Mouse (Mus musculus) layer of hippocampus, adult 11-12 months (tissue): ENCODE data around the gene Rnf150.

Experiments used
- DNase-seq: peaks from one replicate; pipeline ENCODE4 v3.0.0; 2022; ENCODE audit warnings: low spot score

The Rnf150 gene

GRCm38 (mm10) chr8:82943223-82944006 is 80.3 kb downstream of the Rnf150 start:
- no peak for DNase-seq

DNA sequence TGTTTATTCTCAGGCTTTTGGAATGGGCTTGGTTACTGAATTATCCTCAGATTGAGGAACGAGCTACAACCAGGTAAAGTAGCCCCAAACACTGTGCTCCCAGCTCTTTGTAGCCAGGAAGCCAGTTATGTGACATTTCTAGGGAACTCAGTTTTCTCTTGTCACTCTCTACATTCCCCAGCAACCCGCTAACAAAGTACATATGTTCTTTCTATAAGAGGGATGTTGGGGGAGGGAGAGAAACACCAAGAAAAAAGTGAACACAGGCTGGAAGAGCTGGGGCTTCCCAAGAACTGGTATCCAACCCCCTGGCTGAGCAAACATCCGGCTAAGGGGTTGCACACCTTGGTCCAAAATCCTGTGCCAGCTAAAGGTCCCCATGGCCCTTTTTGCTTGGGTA is 82.7 kb downstream of the Rnf150 start:
- DNase-seq = no peak

DNA sequence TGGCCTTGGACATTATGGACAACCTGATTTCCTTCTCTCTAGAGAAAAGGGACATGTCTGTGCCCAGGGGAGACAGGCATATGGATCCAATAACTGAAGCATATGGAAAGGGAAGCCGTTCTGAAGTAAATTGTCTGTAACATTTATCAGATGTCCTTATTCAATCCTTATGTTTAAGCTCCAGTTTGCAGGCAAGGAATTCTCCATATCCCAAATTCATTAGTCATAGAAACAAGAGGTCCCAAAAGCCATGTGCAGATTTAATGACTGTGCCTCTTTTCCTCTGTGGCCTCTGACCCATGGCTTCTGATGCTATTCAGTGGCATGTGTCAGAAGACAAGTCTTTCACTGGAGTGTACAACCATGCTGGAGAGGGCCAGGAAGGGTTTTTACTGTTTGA is 83.5 kb downstream of the Rnf150 start:
- no peak for DNase-seq

- DNase-seq = no peak
Measured at GRCm38 (mm10) chr8:82955162-82955754, 92.1 kb downstream of the Rnf150 start.

GRCm38 (mm10) chr8:82959491-82959890 is 96.3 kb downstream of the Rnf150 start:
- no peak for DNase-seq

GRCm38 (mm10) chr8:82959980-82960610 is 96.9 kb downstream of the Rnf150 start:
- no peak for DNase-seq

- DNase-seq = no peak
Measured at GRCm38 (mm10) chr8:82964537-82964936, 101.4 kb downstream of the Rnf150 start.

DNA sequence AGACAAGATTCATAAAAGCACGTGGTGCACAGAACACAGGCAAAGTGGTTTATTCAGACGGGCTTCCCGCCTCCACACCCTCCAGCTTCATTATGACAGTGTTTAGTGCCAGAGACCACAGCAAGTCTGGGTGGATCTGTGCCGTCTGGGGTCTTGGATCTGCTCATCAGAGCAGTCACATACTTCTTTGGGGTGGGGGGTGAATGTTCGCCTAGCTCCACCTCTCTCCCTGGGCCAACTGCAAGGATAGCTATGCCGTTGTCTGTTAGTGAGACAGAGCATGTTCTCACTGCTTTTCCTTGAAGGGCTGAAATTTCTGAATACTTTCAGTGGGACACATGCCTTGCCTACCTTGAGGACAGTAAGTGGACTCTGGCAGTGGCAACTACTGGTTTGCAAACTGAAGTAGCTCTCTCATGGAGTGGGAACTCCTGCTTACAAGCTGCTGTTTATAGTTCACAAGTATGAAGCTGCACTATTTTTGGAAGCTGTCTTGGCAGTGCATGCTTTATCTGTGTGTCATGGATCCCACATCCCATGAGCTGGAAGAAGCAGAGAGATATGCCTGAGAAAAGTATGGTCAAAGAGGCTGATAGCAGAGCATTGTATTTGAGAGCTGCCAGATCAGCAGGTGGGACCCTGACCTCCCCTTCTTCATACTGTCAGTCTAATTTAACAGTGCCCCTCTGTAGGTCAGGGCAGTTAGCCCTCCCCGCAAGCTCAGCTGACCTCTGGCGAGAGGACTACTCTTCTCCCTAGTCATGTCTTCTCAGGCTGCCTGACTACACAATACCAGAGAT is 104.9 kb downstream of the Rnf150 start:
- peak; percentile 35 for DNase-seq

- no peak for DNase-seq
Measured at GRCm38 (mm10) chr8:82969967-82970366, 106.8 kb downstream of the Rnf150 start.

DNA sequence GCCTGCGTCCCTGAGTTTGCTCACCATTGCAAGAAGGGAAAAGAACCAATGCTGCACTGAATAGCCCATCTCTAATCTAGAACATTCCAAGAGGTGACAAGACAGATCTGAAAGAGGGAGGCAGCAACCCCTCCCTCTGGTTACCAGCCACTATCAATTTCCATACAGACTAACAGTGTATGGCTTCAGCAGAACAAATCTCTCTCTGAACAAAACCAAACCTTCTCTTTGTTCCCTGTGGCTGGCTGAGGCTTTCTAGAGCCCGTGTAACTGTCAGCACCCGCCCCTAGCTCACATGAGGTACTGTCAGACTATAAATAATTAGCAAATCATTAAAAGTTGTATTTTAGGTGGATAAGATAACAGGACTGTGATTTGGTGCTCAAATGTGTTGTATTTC is 109.7 kb downstream of the Rnf150 start:
- DNase-seq = no peak

DNA sequence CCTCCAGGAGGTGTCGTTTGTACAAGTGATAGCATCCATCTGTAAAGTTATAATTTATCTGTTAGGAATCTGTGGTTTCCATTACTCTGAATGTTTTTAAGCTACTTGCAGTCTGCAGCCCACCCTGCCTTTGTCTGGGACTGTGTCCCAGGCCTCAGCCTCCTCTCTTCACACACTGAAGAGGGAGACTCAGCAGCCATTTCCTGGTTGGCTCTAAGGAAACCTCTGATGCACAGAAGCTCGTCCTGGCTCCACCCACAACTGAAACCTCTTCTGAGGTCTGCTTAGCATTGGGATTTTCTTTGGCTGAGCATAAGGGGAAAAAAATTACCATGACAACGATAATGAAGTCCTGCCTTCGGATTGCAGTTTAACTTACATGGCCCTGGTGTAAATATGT is 110.2 kb downstream of the Rnf150 start:
- no peak for DNase-seq

- no peak for DNase-seq
Measured at GRCm38 (mm10) chr8:82981244-82981855, 118.2 kb downstream of the Rnf150 start.

DNA sequence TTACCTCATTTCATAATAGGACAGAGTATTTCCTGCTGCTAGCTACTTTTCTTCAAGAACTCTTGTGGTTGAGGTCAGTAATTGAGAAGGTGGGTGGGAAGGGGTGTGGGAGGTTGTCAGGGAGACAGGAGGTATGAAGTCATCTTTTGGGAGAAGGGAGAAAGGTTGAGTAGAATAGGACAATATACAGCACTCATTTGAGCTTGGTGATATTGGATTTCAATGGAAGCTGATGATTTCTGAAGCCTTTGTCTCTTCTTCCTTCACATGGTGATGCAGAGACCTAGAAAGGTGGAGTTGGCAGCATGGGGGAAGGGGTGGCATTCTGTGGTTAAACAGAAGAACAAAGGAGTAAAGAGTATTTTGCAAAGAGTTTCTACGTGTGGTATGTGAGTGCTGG is 119.7 kb downstream of the Rnf150 start:
- DNase-seq = no peak

DNA sequence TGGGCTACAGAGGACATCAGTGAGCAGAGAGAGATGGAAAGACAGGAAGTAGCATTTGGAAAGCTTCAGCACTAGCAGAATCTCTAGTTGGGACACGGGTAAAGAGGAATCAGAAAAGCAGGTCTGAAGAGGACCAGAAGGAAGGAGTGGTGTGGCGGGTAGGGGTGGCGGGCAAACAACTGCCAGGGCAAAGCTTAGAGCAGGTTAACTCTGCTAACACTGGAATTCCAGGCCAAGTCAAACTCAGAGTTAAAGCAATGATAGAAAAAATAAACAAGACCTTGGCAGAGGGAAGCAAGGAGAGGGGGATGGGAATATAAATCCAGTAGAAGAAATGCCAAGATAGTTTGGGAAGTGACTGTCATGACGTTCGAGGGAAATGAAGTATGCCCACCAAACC is 120.1 kb downstream of the Rnf150 start:
- no peak for DNase-seq

DNA sequence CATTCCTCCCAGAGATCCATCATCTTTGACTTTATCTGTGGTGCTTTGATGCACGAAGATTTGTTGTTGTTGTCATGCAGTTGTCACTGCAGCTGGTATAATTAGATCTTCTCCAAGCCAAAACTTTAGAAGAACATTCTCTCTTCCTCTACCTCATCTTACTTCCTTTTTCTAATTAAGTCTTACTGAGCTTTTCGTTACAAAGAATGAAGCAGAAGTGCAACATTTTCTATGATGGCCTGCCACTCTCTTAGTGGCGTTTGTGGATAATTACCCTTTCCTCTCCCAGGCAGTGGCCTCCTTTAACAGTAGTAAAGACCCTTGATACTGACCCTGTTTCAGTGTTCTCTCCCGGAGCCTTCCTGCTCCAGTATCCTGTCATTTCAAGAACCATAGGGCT is 128.9 kb downstream of the Rnf150 start:
- DNase-seq = no peak

- no peak for DNase-seq
Measured at GRCm38 (mm10) chr8:82995727-82996438, 132.7 kb downstream of the Rnf150 start.

DNA sequence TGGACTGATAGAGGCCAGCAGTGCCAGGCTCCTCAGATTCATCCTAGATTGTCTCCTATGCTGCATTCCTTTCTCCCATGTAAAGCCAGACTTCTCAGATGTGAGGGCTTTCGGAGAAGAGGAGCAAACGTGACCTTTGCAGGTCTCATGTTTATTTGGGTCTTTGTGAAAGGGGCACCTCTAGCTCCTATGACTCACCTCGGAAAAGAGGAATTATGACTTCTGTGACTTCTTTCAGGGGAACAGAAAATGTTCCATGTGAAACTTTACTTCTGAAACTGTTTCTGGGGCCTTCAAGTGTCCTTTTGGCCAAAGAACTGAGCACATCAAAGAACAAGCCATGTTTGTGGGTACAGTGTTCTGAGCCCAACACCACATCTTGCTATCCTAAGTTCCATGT is 133.7 kb downstream of the Rnf150 start:
- DNase-seq = no peak

- DNase-seq = no peak
Measured at GRCm38 (mm10) chr8:82998778-82999177, 135.6 kb downstream of the Rnf150 start.

DNA sequence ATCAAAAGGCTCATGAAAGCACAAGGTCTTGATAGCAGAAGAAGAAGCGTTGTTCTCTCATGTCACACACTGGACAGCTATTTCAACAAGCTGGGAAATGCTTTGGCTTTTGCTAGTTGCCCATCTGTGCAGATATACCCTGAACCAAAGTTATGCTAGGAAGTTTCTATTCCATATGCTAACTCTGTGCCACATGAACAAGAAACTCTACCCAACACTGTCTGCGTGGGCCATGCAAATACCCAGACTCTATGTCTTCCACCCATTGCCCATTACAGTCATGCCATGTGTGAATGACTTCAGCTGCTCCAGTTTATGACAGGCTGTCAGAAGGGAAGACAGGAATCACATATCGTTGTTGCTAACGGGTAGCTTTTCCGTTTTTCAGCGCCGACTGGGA is 140.0 kb downstream of the Rnf150 start:
- no peak for DNase-seq

GRCm38 (mm10) chr8:83009481-83009880 is 146.3 kb downstream of the Rnf150 start:
- DNase-seq = no peak

- no peak for DNase-seq
Measured at GRCm38 (mm10) chr8:83011286-83011685, 148.1 kb downstream of the Rnf150 start.
